Mouse (Mus musculus): ENCODE measurements at regions not wholly inside any gene's neighbourhood (a gene's known extent, or its start where the extent isn't known, plus 50 kb on each side); places are given as distances from the start of the nearest gene placed in this dataset.
A peak's percentile ranks its signal among the peaks of the same experiment; 100 is the strongest.

DNA sequence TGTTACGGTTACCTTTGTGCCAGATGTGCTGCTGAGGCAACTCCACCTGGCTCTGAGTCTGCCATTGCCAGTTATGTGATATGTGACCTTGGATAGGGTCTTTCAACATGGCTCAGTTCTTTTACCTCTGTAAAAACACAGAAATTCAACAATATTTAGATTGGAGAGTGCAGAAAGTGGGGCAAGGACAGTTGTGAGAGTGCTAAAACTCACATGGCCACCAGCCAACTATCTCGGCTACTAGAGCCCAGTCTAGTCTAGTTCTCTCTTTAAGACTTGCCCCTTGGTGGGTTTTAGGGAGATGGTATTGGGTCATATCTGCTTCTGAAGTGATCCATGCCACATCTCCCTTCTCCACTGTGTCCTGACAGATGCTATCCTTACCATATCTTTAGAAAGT is 233.0 kb downstream of the Phf14 start:
- no peak for DNase-seq (ENCODE audit: low read depth)

DNA sequence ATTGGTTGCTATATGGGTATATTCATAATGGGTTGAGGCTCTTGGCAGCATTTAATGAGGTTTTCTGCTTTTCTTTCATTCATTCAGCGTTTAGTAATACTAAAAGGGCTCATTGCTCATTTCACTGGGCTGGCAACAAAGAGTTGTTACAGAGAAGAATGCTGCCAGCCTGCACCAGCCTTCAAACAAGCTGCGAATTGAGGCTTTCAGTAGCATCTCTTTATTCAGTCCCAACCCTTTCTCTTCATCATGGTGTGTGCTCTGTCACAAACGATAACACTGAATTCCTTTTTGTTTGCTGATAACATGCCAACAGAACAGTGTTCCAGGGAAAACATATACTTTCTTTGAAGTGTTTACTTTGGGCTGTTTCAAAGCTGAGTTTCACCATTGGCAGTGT is 237.6 kb downstream of the Phf14 start:
- no peak for DNase-seq (ENCODE audit: low read depth)

DNA sequence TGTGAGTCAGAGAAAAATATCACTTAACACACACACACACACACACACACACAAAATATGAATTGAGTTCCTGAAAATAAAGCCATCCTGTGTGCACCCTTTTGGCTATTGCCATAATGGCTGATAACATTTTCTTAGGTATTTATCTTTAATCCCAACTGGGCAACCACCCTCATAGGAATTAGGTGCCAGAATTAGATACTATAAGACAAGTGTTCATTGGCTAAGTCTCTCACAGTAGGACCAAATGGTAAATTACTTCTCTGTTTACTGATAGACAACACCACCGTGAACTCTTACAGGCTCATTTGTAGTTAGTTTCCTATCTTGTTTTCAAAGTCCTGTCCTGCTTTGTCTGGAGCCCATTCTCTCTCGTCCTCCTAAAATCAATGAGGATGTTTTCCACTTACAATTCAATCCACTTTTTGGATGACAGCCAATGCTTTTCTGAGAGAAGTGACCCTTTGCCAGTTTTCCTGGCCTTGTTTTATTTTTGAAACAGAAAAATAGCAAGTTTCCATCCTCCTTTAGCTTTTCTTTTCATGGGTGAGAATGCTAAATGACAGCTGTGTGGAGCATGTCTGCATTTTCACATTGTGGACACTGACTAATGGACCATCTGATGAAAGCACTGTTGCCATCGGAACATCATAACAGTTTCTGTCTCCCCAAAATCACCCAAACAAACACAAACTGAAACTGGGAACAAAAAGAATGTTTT is 243.2 kb downstream of the Phf14 start:
- no peak for DNase-seq (ENCODE audit: low read depth)

DNA sequence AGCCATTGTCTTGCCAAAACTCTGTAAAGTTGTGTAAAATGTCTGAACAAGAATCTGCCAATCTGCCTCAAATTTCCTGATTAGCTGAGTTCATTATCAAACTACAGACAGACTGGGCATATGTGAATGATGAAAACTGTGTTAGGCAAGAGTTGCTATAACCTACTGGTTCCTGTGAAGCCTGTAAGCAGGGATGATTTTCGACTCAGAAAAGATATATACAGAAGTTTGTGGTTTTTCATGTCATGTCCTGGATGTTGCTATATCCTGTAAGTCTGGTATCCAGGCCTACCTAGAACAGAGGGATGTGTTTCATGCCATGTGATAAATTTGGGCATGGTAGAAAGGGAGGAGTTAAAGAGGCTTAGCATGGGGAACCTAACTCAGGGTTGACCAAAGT is 256.4 kb downstream of the Phf14 start:
- no peak for DNase-seq (ENCODE audit: low read depth)

DNA sequence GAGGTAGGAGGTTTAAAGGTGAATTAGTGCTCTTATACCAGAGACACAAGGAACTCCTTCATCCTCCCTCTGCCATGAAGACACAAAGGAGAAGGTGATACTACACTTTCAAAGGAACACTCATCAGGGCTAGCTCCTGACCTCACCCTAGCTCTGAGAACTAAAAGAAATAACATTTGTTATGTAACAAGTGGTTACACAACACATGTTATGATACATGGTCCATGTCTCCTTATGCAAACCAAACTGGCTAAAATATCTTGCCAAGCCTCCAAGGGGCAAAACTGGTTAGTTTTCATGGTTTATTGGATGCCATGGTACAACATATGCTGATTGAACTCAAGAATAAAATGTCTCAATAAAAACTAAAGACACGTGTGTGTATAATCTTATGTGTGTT is 260.9 kb downstream of the Phf14 start:
- DNase-seq (ENCODE audit: low read depth) = no peak

DNA sequence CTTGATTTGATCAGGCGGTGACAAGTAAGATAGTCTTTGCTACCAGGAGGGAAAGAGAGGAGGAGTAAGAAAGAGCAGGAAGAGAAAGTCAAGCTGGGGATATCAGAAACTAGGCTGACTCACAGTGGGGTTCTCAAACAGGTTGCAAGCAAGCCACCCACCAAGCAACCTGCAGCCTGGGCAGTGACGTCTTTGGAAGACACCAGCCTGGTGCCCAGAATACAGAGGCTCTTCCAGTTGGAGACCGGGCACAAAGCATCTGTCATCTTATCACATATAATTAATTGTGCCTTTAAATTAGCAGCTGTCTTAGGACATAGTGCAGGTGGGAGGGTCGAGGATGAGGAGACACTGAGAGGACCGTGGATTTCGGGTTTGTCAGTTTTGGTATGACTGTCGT is 261.8 kb downstream of the Phf14 start:
- no peak for DNase-seq (ENCODE audit: low read depth)

DNA sequence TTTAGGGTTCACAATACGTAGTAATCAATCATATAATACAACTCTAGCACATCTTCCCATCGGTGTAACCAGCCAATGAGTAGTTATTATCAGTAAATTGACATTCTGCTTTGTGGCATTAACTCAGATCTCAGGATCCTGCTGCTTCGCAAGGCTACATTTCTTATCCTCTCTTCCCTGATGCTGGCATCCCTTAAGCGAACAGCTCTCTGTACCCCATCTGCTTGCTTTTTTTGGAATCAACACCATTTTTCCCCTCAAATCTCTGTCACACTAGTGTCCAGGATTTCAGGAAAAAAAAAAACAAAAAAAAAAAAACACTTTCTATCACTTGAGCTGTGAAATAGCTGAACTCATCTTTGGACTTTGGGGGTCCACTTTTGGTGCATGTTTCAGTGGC is 263.1 kb downstream of the Phf14 start:
- DNase-seq (ENCODE audit: low read depth) = no peak

DNA sequence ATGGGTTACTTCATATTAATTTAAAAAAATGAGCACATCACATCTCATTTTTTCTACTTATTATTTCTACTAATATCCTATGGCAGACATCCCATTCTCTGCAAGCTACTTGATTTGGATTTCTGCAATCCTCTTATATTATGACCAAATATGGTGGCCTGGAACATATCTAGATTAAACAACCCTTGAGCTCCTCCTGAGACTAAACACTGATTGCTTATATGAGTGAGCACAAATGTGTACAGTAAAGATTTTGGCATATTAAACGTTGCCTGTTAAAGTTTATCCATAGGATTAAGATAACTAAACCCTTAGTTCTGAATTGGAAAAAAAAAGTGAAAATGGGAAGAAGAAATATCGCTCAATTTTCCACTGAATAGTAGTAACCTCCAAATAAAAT is 263.6 kb downstream of the Phf14 start:
- DNase-seq (ENCODE audit: low read depth) = no peak

DNA sequence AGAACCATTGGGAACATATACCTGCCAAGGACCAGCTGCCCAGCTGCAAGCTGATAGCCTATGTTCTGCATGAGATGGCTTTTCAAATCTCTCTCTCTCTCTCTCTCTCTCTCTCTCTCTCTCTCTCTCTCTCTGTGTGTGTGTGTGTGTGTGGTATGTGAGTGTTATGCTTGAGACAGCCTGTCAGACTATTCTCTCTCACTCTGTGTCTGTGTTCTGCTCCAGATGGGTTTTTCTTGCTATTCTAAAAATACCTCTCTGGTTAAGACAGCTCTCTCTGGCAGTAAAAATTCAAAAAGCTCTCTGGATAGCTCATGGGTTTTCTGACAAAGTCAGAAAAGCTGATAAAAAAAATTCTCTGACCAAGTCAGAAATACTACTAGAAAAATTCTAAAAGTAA is 270.4 kb downstream of the Phf14 start:
- no peak for DNase-seq (ENCODE audit: low read depth)

DNA sequence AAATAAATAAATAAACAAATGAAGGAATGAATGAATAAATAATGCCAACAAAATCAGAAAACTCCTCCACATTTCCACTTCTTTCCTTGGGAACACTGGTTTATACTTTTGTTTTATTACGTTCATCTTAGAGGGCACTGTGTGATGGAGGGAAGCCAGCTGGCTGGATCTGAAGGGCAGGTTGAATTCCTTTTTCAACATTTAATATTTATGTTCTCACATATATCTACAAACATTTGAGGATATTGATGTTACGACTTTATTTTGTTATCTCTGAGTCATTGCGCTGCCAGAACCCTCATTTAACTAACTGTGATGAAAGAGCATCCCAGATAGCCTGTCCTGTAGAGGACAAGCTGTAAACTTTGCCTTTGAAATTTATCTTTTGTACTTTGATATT is 273.3 kb downstream of the Phf14 start:
- DNase-seq (ENCODE audit: low read depth) = no peak

DNA sequence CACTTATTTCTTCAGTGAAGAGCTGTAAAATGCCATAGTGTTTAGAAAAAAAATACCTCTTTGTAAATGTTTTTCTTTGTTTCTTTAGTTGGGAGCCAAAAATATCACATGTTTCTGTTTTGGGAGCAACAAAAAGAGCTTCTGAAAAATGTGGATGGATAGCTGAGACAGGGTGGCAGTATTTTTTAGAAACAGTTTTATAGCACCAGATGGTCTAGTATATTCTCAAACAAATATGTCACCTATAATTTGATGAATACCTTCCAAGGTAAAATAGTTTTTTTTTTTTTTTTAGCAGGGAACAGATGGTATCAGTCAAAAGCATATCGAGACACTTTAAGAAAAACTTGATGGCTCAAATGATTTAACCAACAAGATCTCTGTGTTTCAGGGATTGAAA is 302.6 kb downstream of the Phf14 start:
- no peak for DNase-seq (ENCODE audit: low read depth)

DNA sequence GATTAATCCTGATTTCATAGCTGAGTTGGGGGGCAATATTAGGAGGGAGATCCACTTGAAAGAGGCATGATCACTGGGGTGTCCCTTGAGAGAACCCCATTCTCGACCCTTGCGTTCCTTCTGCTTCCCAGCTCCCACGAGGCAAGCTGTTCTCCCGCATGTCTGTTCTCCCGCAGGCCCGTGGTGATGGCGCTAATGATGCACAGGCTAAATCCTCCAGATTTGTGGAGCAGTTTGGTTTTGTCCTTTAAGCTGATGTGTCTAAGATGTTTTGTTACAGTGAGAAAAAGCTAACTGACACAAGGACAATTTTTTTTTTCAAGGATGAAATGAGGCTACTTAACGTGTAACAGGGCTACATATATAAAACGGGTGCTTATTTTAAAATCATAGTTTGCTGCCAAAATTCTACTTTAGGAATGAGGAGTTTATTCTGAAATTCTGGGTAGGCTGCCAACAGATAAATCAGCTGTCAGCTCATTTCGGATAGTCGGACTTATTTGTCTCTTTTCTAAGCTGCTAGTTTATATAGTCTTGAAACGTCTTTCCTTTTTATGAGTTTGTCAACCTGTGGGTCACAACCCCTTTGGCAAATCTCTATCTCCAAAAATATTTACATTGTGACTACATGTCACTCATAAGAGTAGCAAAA is 307.0 kb downstream of the Phf14 start:
- no peak for DNase-seq (ENCODE audit: low read depth)

DNA sequence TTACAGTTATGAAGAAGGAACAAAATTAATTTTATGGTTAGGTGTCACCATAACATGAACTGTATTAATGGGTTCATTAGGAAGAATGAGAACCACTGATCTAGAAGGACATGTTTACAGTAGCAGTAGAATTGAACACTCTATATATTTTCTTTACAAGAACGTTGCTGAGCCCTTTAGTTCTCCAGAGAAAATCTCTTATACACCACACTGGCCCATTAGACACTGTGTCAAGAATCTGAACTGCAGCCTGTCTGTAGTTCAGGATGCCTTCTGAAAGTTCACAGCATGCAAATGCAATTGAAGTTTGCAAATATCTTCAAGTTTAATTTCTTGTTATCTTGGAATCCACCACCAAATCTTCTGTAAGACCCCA is 307.6 kb downstream of the Phf14 start:
- DNase-seq (ENCODE audit: low read depth) = no peak

DNA sequence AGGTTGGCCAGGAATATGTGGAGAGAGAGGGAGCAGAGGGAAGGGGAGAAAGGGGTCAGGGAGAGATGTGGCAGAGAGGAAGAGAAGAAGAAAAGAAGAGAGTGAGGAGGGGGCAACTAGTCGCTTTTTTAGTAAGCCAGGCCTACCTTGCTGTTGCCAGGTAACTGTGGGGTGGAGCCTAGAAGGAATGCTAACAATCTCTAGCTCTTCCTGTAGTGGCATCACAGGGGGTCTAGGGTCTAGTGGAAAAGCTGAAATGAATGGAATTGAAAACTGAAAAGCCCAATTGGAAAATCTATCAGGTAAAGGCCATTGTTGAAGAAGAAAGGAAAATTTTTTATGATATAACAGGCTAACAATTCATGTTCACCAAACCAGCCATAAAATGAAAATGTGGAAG is 336.5 kb downstream of the Phf14 start:
- no peak for DNase-seq (ENCODE audit: low read depth)

DNA sequence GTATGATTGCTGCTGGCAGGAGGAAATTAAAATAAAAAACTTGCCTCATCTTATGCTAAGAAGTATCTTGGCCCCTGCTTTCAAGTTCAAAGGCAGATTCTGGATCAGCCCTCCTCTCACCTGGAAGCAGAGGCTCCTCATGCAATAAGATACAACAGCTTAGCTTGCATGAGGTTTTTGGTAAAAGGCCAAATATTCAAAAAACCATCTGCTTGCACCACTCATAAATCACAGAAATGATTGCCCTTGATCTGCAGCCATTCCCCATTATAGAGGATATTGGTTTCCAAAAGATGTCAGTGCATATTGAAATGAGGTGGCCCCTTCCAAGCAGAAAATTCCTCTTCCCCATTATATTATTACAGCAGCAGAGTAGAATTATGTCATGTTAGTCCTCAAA is 340.4 kb downstream of the Phf14 start:
- no peak for DNase-seq (ENCODE audit: low read depth)

DNA sequence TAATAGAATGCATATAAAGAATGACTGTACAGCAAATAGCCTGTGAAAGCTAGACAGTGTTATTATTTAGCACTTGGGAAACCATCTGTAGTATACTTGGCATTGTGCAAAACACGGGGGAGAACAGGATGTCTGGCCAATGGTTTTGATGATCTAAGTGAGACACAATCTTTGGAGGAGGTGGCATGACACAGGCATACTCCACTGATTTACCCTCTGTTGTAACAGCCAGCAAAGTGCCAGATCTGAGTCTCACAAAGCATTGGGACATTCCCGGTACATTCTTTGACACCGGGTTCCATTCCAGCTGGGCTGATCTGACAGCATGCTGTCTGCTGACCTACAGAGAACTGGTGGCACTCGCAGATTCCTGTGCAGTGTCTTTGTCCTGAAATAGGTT is 341.0 kb downstream of the Phf14 start:
- DNase-seq (ENCODE audit: low read depth) = no peak

DNA sequence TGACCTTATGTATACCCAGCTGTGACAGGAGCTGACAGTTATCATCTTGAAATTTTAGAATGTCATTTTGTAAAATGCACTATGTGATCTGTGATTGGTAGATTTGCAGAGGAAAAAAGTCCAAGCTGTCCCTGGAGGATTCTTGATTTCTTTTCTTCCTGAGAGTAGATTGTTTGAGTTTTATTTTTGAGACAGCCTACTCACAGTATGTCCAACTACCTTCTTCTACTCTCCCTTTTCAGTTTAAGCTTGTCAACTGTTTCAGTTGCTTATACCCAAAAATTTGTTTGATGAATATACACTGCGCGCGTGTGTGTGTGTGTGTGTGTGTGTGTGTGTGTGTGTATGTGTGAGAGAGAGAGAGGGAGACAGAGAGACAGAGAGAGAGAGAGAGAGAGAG is 346.9 kb downstream of the Phf14 start:
- DNase-seq (ENCODE audit: low read depth) = no peak

DNA sequence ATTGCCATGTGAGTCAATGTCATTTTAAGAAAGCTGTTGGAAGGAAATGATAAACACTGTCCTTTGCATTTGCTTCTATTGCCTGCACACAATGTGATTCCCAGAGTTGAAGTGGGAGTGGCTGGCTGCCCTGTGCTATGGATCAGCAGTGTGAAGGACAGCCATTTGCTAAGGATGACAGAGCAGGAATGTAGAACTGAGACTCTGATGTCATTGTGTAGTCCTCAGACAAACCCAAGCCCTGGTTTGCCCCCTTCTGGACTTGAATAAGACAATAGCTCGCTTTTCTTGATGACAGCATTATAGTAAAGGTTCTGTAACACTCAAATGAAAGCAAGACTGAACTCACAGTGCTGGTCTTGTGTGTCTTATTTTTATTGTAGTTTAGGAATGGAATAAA is 347.8 kb downstream of the Phf14 start:
- DNase-seq (ENCODE audit: low read depth) = no peak

DNA sequence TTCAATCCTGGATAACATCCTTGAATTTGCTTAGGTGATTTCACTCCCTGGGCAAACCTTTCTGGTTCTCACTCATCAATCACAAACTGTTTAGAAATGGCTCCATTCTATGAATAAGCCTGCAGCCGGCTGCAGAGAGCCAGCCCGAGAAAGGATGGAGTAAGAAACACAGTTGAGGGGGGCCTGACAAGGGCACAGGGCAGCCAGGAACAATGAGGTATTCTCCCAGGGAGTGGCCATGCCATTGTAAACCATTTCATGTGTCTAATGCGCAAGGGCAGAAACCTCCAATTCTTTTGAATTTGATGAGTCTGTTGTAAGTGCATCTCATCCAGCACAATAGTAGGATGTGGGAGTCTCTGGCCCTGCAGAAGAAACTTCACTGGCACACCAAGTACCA is 350.7 kb downstream of the Phf14 start:
- no peak for DNase-seq (ENCODE audit: low read depth)

DNA sequence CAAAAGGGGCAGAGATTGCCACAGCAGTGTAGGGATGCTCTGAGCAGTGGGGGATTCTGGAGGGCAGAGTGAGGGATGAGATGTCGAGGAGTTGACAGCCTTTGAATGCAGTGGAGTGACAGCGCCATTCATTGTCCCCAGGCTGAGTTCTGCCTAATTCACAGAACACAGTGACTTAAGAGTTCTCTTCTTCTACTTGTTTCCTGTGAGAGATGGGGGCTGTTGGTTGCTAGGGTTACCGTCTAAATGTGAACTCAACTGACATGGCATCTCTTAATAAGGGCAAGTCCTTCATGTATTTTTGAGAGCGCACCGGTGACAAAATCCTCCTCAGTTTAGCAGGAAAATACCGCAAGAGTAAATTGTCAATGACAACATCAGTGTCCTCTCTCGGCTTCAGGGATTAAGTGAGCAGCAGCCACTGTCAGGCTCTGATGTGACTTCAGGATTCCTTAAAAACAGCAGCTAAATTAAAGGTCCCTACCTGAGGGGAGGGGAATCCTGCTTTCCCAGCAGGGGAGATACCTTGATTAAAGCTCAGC is 351.4 kb downstream of the Phf14 start:
- DNase-seq (ENCODE audit: low read depth) = no peak

DNA sequence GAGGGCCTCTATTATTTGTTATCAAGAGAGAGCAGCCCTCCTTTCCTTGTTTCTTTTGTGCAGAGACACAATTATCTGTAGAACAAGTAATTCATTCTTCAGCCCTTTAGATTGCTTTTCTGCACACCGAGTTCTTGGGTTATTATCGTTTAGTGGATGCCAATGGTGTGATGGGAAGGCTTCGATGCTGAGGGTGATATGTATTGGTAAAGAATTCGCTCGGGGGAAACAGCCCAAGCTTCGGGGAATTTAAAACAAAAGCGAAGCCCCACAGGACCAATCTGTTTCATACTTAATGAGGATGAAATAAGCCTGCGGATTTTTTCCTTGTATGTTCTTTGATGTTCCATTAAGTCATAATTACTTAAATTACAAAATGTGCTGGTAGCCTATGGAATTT is 352.0 kb downstream of the Phf14 start:
- no peak for DNase-seq (ENCODE audit: low read depth)

DNA sequence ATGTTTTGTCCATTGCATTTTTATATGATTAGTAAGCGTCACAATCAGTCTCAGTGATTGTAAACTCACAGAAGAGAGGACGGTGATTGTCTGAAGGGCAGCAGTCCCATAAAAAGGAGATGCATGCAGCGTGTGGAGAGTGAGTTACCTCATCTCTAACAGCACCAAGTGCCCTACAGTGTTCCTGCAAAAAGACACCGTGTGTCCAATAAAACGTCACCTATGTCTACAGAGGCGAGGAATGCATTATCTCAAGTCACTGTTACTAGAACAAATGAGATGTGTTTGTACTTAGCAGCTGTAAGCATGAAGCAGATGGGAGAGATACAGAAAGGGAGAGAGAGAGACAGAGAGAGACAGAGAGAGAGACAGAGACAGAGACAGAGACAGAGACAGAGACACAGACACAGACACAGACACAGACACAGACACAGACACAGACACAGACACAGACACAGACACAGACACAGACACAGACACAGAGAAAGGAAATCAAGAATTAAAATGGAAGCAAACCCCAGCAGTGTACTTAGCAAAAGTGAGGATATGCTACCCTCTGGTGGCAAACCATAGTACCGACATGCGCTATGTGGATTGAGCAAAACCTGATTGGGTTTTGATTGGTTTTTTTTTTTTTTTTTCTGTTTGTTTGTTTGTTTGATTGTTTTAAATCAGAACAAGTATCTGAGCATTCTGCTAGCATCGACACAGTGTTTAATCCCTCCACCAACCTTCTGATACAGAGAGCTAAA is 352.9 kb downstream of the Phf14 start:
- DNase-seq (ENCODE audit: low read depth) = peak; percentile 59
